Mouse (Mus musculus) lung, postnatal 0 days (tissue): ENCODE measurements at regions not wholly inside any gene's neighbourhood (a gene's known extent, or its start where the extent isn't known, plus 50 kb on each side); places are given as distances from the start of the nearest gene placed in this dataset.

Experiments
- ATAC-seq: fragments of 200-750 bp; cut with Nextera tagmentation; 2 replicates; pipeline ENCODE4 v1.8.0; 2017; ENCODE audit warnings: moderate library complexity
- DNase-seq: peaks from one replicate; pipeline ENCODE4 v3.0.0-alpha.2; 2016; ENCODE audit warnings: low spot score
- H3K27ac ChIP-seq: fragments of 300-500 bp; sonication (generic); 2 replicates; pipeline ENCODE4 v1.5.1; 2014; ENCODE audit warnings: antibody characterized with exemption, mild to moderate bottlenecking, low read length, mixed read lengths
- H3K27me3 ChIP-seq: fragments of 300-500 bp; sonication (generic); replicated peaks from 2 replicates; pipeline ENCODE4 v1.6.1; 2014; ENCODE audit warnings: low read length, mixed read lengths; ENCODE audit not compliant: insufficient read depth
- H3K36me3 ChIP-seq: fragments of 300-500 bp; sonication (generic); 2 replicates; pipeline ENCODE4 v1.6.1; 2014; ENCODE audit warnings: low read length, mixed read lengths; ENCODE audit not compliant: insufficient read depth
- H3K4me1 ChIP-seq: fragments of 300-500 bp; sonication (generic); 2 replicates; pipeline ENCODE4 v1.6.1; 2014; ENCODE audit warnings: antibody characterized with exemption, low read depth, low read length, mixed read lengths; ENCODE audit not compliant: insufficient read depth
- H3K4me2 ChIP-seq: fragments of 300-500 bp; sonication (generic); replicated peaks from 2 replicates; pipeline ENCODE4 v1.6.1; 2014; ENCODE audit warnings: low read depth, mild to moderate bottlenecking, low read length, moderate library complexity, mixed read lengths
- H3K4me3 ChIP-seq: fragments of 300-500 bp; sonication (generic); 2 replicates; pipeline ENCODE4 v1.5.1; 2014; ENCODE audit warnings: low read depth, low read length
- H3K9ac ChIP-seq: fragments of 300-500 bp; sonication (generic); replicated peaks from 2 replicates; pipeline ENCODE4 v1.6.1; 2014; ENCODE audit warnings: low read depth, mild to moderate bottlenecking
- H3K9me3 ChIP-seq: fragments of 300-500 bp; sonication (generic); 2 replicates; pipeline ENCODE4 v1.6.1; 2016; ENCODE audit warnings: low read length, mixed read lengths
- CTCF ChIP-seq: IDR thresholded peaks from 2 replicates; pipeline ENCODE4 v1.5.1; 2016; ENCODE audit warnings: antibody characterized with exemption, mild to moderate bottlenecking
- EP300 ChIP-seq: IDR thresholded peaks from 2 replicates; pipeline ENCODE4 v1.6.1; 2016; ENCODE audit warnings: antibody characterized with exemption, mild to moderate bottlenecking, control low read depth
- WGBS: fragments of 180-500 bp; shearing (Covaris S2); extraction: QIAGEN DNeasy Blood & Tissue Kit; methylation state at CpG from one replicate; pipeline ENCODE4 v1.1.7; 2014; 5-methylcytosine and 5-hydroxymethylcytosine counted together

GRCm38 (mm10) chr4:33799831-33800230 is 124.6 kb upstream of the Cnr1 start:
- Histone ChIP-seq H3K9me3 (no peaks in the 10 kb centered on the region), H3K9ac (no peak overlapping the region), H3K4me2 (no peak overlapping the region), H3K27me3 (no peaks in the 10 kb centered on the region), H3K36me3 (no peaks in the 10 kb centered on the region), H3K27ac (no peak overlapping the region), H3K4me3 (no peak overlapping the region), H3K4me1 (no peaks in the 10 kb centered on the region)
- no peak for ATAC-seq
- 38% methylated on average over 1 of the region's 1 CpGs for WGBS
- no peak for TF ChIP-seq CTCF
- no peak for TF ChIP-seq EP300
- DNase-seq, result no peak

DNA sequence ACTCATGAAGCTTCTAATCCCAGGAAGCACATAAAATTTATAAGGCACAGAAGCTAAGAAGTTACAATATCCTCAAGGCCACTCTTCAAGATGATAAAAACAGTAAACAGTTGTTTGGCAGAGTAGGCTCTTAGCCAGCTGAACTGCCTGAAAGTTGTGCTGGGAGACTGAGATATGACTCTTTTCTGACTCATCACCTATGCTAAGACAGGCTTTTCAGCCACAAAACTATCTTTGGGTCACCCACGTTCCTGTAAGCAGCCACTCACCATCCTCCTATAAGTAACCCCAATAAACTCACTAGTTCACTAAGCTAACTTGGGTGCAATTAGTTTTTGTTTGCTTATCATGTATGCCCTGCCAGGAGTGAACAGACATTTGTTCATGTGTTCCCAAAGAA is 112.1 kb upstream of the Cnr1 start:
- TF ChIP-seq CTCF, result no peak
- no peak for TF ChIP-seq EP300
- Histone ChIP-seq H3K27ac (no peak overlapping the region), H3K9ac (no peak overlapping the region), H3K4me2 (no peak overlapping the region), H3K4me3 (no peak overlapping the region), H3K27me3 (no peaks in the 10 kb centered on the region), H3K9me3 (no peaks in the 10 kb centered on the region), H3K4me1 (no peaks in the 10 kb centered on the region), H3K36me3 (no peaks in the 10 kb centered on the region)
- ATAC-seq (no peak), DNase-seq (no peak)
- 47% methylated on average over 1 of the region's 1 CpGs for WGBS

GRCm38 (mm10) chr4:33823850-33824249 is 100.5 kb upstream of the Cnr1 start:
- no peak for TF ChIP-seq CTCF
- no peak for TF ChIP-seq EP300
- H3K27me3 ChIP-seq, result no peaks in the 10 kb centered on the region
- no peak overlapping the region for H3K27ac ChIP-seq
- H3K36me3 ChIP-seq, result no peaks in the 10 kb centered on the region
- no peak for ATAC-seq
- H3K4me3 ChIP-seq, result no peak overlapping the region
- H3K4me2 ChIP-seq, result no peak overlapping the region
- WGBS, result 7% methylated on average over 5 of the region's 5 CpGs
- DNase-seq, result no peak
- no peak overlapping the region for H3K9ac ChIP-seq
- no peaks in the 10 kb centered on the region for H3K9me3 ChIP-seq
- no peaks in the 10 kb centered on the region for H3K4me1 ChIP-seq

- Histone ChIP-seq H3K4me3 (no peak overlapping the region), H3K27me3 (no peaks in the 10 kb centered on the region), H3K36me3 (no peaks in the 10 kb centered on the region), H3K9ac (no peak overlapping the region), H3K4me1 (no peaks in the 10 kb centered on the region), H3K27ac (no peak overlapping the region), H3K9me3 (no peaks in the 10 kb centered on the region), H3K4me2 (no peak overlapping the region)
- DNase-seq, result no peak
- TF ChIP-seq EP300 (no peak), CTCF (no peak)
- WGBS, result 75% methylated on average over 7 of the region's 7 CpGs
- ATAC-seq, result no peak
These were observed 91.3 kb upstream of the Cnr1 start for GRCm38 (mm10) chr4:33833134-33833533.

DNA sequence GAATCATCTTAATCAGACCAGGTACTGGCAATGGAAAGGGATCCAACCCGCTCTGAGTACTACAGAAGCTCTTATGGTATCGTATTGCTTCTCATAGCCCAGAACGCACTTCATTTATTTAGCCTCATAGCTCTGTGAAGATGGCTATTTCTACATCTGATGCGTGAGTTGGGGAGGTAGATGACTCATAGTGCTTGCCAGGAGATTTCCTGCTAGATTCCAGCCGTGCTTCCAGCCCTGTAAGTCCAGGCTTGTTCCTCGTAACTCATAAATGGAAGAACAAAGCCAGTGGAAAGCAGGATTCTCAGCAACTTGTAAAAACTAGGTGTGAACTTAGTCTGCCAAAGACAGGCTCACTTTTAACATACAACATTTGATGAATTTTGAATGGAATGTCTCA is 86.0 kb upstream of the Cnr1 start:
- no peak overlapping the region for H3K9ac ChIP-seq
- ATAC-seq, result no peak
- no peak overlapping the region for H3K4me3 ChIP-seq
- H3K9me3 ChIP-seq, result no peaks in the 10 kb centered on the region
- H3K4me2 ChIP-seq, result no peak overlapping the region
- TF ChIP-seq CTCF (no peak), EP300 (no peak)
- no peaks in the 10 kb centered on the region for H3K36me3 ChIP-seq
- H3K4me1 ChIP-seq, result no peaks in the 10 kb centered on the region
- no peak for DNase-seq
- 76% methylated on average over 6 of the region's 6 CpGs for WGBS
- no peaks in the 10 kb centered on the region for H3K27me3 ChIP-seq
- no peak overlapping the region for H3K27ac ChIP-seq

DNA sequence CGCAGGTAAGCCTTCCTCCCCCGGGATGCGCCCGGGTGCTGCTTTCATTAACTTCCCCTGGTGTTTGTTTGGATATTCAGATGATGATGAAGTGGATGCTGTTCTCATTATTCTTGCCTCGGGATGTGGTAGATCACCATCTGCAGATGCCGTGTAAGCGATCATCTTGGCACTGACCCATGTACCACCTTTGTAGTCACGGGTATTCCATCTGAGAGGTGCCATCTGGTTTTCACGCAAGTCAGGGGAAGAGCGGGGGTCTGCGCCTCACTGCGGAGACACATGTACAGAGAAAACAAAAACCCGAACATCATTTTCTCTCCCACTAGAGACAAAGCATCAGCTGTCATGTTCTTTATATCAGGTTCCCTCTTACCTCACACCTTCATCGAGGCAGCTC is 84.3 kb upstream of the Cnr1 start:
- H3K4me2 ChIP-seq, result no peak overlapping the region

More for the DNA sequence above, 84.3 kb upstream of the Cnr1 start:
- ATAC-seq (no peak), DNase-seq (no peak)
- H3K9ac ChIP-seq, result no peak overlapping the region
- H3K27me3 ChIP-seq, result no peaks in the 10 kb centered on the region
- no peak overlapping the region for H3K4me3 ChIP-seq
- no peaks in the 10 kb centered on the region for H3K36me3 ChIP-seq
- no peaks in the 10 kb centered on the region for H3K4me1 ChIP-seq
- no peak overlapping the region for H3K27ac ChIP-seq
- 73% methylated on average over 14 of the region's 14 CpGs for WGBS
- TF ChIP-seq CTCF (no peak), EP300 (no peak)
- H3K9me3 ChIP-seq, result no peaks in the 10 kb centered on the region
